Mouse (Mus musculus) MEL (cell line): ENCODE data around the gene S100a10. TPM values are rescaled to one million over a fixed set of nuclear protein-coding genes. Genes with fewer than 3 reads are reported as not detected.
"Not testable (repeated sequence)": the region's sequence is repeated elsewhere in the genome, so short reads cannot be mapped to it uniquely, and the experiment has no call there.

Experiments
- DNase-seq: peaks from one replicate; pipeline ENCODE4 v3.0.0; 2011; ENCODE audit warnings: low read depth, low spot score
- H3K27ac ChIP-seq: 2 replicates; pipeline ENCODE4 v1.5.1; 2012; ENCODE audit warnings: low read depth, mild to moderate bottlenecking, control low read depth, low read length, moderate library complexity; ENCODE audit not compliant: control insufficient read depth
- H3K27me3 ChIP-seq, 2 experiments: fragments of 150-350 bp in 1 of 2; sonication (generic) in 1 of 2; 2 replicates each; pipeline ENCODE4 v1.6.1; 2012; ENCODE audit warnings: low read length in 2 of 2, mild to moderate bottlenecking in 2 of 2, improper control_type of control experiment in 1 of 2, moderate library complexity in 1 of 2; ENCODE audit not compliant: insufficient read depth in 2 of 2, control insufficient read depth in 1 of 2
- H3K36me3 ChIP-seq, 2 experiments: 2 replicates each; pipeline ENCODE4 v1.6.1; 2012 to 2014; ENCODE audit warnings: low read length in 2 of 2, improper control_type of control experiment in 1 of 2, inconsistent platforms in 1 of 2, mild to moderate bottlenecking in 1 of 2; ENCODE audit not compliant: insufficient read depth in 2 of 2, control insufficient read depth in 1 of 2
- H3K4me1 ChIP-seq, 2 experiments: fragments of 150-350 bp in 1 of 2; sonication (generic) in 1 of 2; 2 replicates each; pipeline ENCODE4 v1.6.1; 2012; ENCODE audit warnings: low read length in 2 of 2, improper control_type of control experiment in 1 of 2, mild to moderate bottlenecking in 1 of 2; ENCODE audit not compliant: insufficient read depth in 2 of 2, control insufficient read depth in 1 of 2
- H3K4me3 ChIP-seq, 2 experiments: fragments of 150-350 bp in 1 of 2; sonication (generic) in 1 of 2; 2 replicates each; pipeline ENCODE4 v1.5.1; 2012; ENCODE audit warnings: low read depth in 2 of 2, low read length in 2 of 2, mild to moderate bottlenecking in 2 of 2, moderate library complexity in 2 of 2, control low read depth in 1 of 2, improper control_type of control experiment in 1 of 2; ENCODE audit not compliant: control insufficient read depth in 1 of 2, insufficient read depth in 1 of 2
- H3K79me2 ChIP-seq: 2 replicates; pipeline ENCODE4 v1.6.1; 2012; ENCODE audit warnings: mild to moderate bottlenecking, low read length, moderate library complexity; ENCODE audit not compliant: control insufficient read depth, poor library complexity, insufficient read depth
- H3K9ac ChIP-seq: 2 replicates; pipeline ENCODE4 v1.6.1; 2012; ENCODE audit warnings: low read depth, mild to moderate bottlenecking, control low read depth, low read length, moderate library complexity; ENCODE audit not compliant: control insufficient read depth, poor library complexity, severe bottlenecking
- H3K9me3 ChIP-seq: fragments of 150-350 bp; sonication (generic); replicated peaks from 2 replicates; pipeline ENCODE4 v1.6.1; 2012; ENCODE audit warnings: mild to moderate bottlenecking, low read length, improper control_type of control experiment, moderate library complexity; ENCODE audit not compliant: insufficient read depth
- BHLHE40 ChIP-seq: IDR thresholded peaks from 2 replicates; pipeline ENCODE4 v1.6.1; 2012; ENCODE audit warnings: low read depth, mild to moderate bottlenecking, inconsistent platforms, low read length, improper control_type of control experiment, borderline replicate concordance
- CHD1 ChIP-seq: IDR thresholded peaks from 2 replicates; pipeline ENCODE4 v1.6.1; 2012; ENCODE audit warnings: low read depth, mild to moderate bottlenecking, inconsistent platforms, low read length, improper control_type of control experiment
- CHD2 ChIP-seq: IDR thresholded peaks from 2 replicates; pipeline ENCODE4 v1.6.1; 2011; ENCODE audit warnings: low read length, improper control_type of control experiment
- E2F4 ChIP-seq: IDR thresholded peaks from 2 replicates; pipeline ENCODE4 v1.6.1; 2011; ENCODE audit warnings: low read depth, low read length, improper control_type of control experiment, borderline replicate concordance
- EP300 ChIP-seq, 2 experiments: IDR thresholded peaks; 2 replicates each; pipeline ENCODE4 v1.6.1; 2011; ENCODE audit warnings: improper control_type of control experiment in 2 of 2, low read length in 2 of 2, low read depth in 1 of 2, mild to moderate bottlenecking in 1 of 2
- ETS1 ChIP-seq: IDR thresholded peaks from 2 replicates; pipeline ENCODE4 v1.6.1; 2012; ENCODE audit warnings: low read depth, mild to moderate bottlenecking, inconsistent platforms, low read length, improper control_type of control experiment, moderate library complexity
- GABPA ChIP-seq: IDR thresholded peaks from 2 replicates; pipeline ENCODE4 v1.6.1; 2012; ENCODE audit warnings: low read depth, mild to moderate bottlenecking, inconsistent platforms, low read length, improper control_type of control experiment, moderate library complexity
- HCFC1 ChIP-seq: IDR thresholded peaks from 2 replicates; pipeline ENCODE4 v1.6.1; 2012; ENCODE audit warnings: low read depth, mild to moderate bottlenecking, inconsistent platforms, low read length, improper control_type of control experiment, moderate library complexity
- KAT2A ChIP-seq: conservative IDR thresholded peaks from 2 replicates; pipeline ENCODE4 v1.6.1; 2012; ENCODE audit warnings: low read depth, low read length, improper control_type of control experiment, inconsistent platforms
- MAFK ChIP-seq: IDR thresholded peaks from 2 replicates; pipeline ENCODE4 v1.6.1; 2011; ENCODE audit warnings: low read depth, mild to moderate bottlenecking, low read length, improper control_type of control experiment, borderline replicate concordance
- MAX ChIP-seq: IDR thresholded peaks from 2 replicates; pipeline ENCODE4 v1.6.1; 2011; ENCODE audit warnings: low read length, improper control_type of control experiment
- MEF2A ChIP-seq: IDR thresholded peaks from 2 replicates; pipeline ENCODE4 v1.6.1; 2014; ENCODE audit warnings: low read depth, mild to moderate bottlenecking, inconsistent platforms, low read length, improper control_type of control experiment; ENCODE audit not compliant: poor library complexity, insufficient replicate concordance, severe bottlenecking; ENCODE audit errors: extremely low read depth
- MXI1 ChIP-seq: IDR thresholded peaks from 2 replicates; pipeline ENCODE4 v1.6.1; 2011; ENCODE audit warnings: mild to moderate bottlenecking, low read depth, low read length, improper control_type of control experiment
- NELFE ChIP-seq: IDR thresholded peaks from 2 replicates; pipeline ENCODE4 v1.6.1; 2011; ENCODE audit warnings: low read depth, low read length, improper control_type of control experiment
- NRF1 ChIP-seq: IDR thresholded peaks from 2 replicates; pipeline ENCODE4 v1.6.1; 2014; ENCODE audit warnings: low read depth, mild to moderate bottlenecking, inconsistent platforms, low read length, improper control_type of control experiment, moderate library complexity; ENCODE audit not compliant: poor library complexity, insufficient read depth, severe bottlenecking
- POLR2A ChIP-seq, 2 experiments: IDR thresholded peaks; 2 replicates each; pipeline ENCODE4 v1.6.1; 2011 to 2012; ENCODE audit warnings: low read length in 2 of 2, mild to moderate bottlenecking in 2 of 2, control low read depth in 1 of 2, improper control_type of control experiment in 1 of 2, low read depth in 1 of 2, moderate library complexity in 1 of 2; ENCODE audit not compliant: control insufficient read depth in 1 of 2, insufficient read depth in 1 of 2, poor library complexity in 1 of 2
- POLR2AphosphoS5 ChIP-seq: IDR thresholded peaks from 2 replicates; pipeline ENCODE4 v1.6.1; 2012; ENCODE audit warnings: low read depth, borderline replicate concordance, mild to moderate bottlenecking, inconsistent platforms, low read length, moderate library complexity, mixed read lengths
- RCOR1 ChIP-seq: IDR thresholded peaks from 2 replicates; pipeline ENCODE4 v1.6.1; 2012; ENCODE audit warnings: low read depth, mild to moderate bottlenecking, inconsistent platforms, low read length, improper control_type of control experiment
- SMC3 ChIP-seq: IDR thresholded peaks from 2 replicates; pipeline ENCODE4 v1.6.1; 2011; ENCODE audit warnings: low read depth, low read length, improper control_type of control experiment
- TBP ChIP-seq: IDR thresholded peaks from 2 replicates; pipeline ENCODE4 v1.8.0; 2011; ENCODE audit warnings: low read depth, low read length, improper control_type of control experiment
- TCF12 ChIP-seq: IDR thresholded peaks from 2 replicates; pipeline ENCODE4 v1.6.1; 2014; ENCODE audit warnings: low read depth, mild to moderate bottlenecking, inconsistent platforms, low read length, improper control_type of control experiment, moderate library complexity
- UBTF ChIP-seq: IDR thresholded peaks from 2 replicates; pipeline ENCODE4 v1.6.1; 2012; ENCODE audit warnings: low read depth, mild to moderate bottlenecking, inconsistent platforms, low read length, improper control_type of control experiment, moderate library complexity, borderline replicate concordance; ENCODE audit not compliant: insufficient read depth
- USF2 ChIP-seq, 2 experiments: IDR thresholded peaks; 2 replicates each; pipeline ENCODE4 v1.6.1; 2011 to 2012; ENCODE audit warnings: improper control_type of control experiment in 2 of 2, low read length in 2 of 2, borderline replicate concordance in 1 of 2, inconsistent platforms in 1 of 2, low read depth in 1 of 2, mild to moderate bottlenecking in 1 of 2; ENCODE audit not compliant: insufficient read depth in 1 of 2
- ZC3H11A ChIP-seq: IDR thresholded peaks from 2 replicates; pipeline ENCODE4 v1.6.1; 2012; ENCODE audit warnings: low read depth, mild to moderate bottlenecking, inconsistent platforms, low read length, improper control_type of control experiment
- ZMIZ1 ChIP-seq: IDR thresholded peaks from 2 replicates; pipeline ENCODE4 v1.6.1; 2012; ENCODE audit warnings: low read depth, mild to moderate bottlenecking, inconsistent platforms, low read length, improper control_type of control experiment, moderate library complexity
- ZNF384 ChIP-seq: IDR thresholded peaks from 2 replicates; pipeline ENCODE4 v1.6.1; 2012; ENCODE audit warnings: low read depth, mild to moderate bottlenecking, inconsistent platforms, low read length, improper control_type of control experiment
- polyA plus RNA-seq, 2 experiments: library from polyadenylated mRNA; stranded (reverse) in 1 of 2; unstranded in 1 of 2; fragments of >175 nt in 1 of 2; fragments of >200 nt in 1 of 2; gene quantifications; 2 replicates each; pipeline versions ENCODE4 v1.2.1 to v1.2.4; 2012; ENCODE audit warnings: low replicate concordance in 2 of 2, low read depth in 1 of 2; ENCODE audit not compliant: insufficient read length in 2 of 2, insufficient read depth in 1 of 2, missing spikeins in 1 of 2
- total RNA-seq: library from RNA; depleted of rRNA; stranded (reverse); fragments of 300-350 nt; gene quantifications from 2 replicates; pipeline ENCODE4 v1.2.3, GENCODE M21; 2012

S100a10 gene
- total and polyA plus RNA-seq, 3 experiments = 81.1 to 92.5 TPM; not detected in 1

GRCm38 (mm10) chr3:93538486-93538885, 16.4 kb upstream of the S100a10 start:
- no peak for DNase-seq
- no peaks in the 10 kb centered on the region for H3K9me3 ChIP-seq

DNA sequence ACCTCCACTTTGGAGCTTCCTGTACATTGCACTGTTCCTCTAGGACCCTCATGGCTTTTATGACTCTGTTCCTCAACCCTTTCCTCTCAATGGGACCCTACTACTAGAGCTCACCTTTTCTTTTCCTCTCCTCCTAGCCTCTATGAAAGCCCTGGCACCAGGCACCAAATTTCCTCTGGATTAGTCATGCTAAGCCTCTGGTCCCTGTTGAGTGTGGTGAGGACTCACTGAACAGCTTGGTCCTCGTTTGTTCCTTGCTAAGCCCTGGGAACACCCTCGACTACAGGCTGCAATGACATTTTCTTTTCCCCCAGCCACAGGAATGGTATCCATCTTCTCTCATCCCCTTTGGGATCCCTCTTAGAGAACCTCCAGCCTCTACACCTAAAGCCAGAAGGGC, 13.4 kb upstream of the S100a10 start:
- Histone ChIP-seq H3K4me1 (no peaks in the 10 kb centered on the region), H3K9me3 (no peaks in the 10 kb centered on the region), H3K27me3 (peaks cover 0 to 13% of the 10 kb centered on the region in 2 experiments; a peak in 3 of 4 replicates), H3K4me3 (no peak overlapping the region), H3K27ac (no peak overlapping the region), H3K79me2 (no peaks in the 10 kb centered on the region), H3K36me3 (no peaks in the 10 kb centered on the region), H3K9ac (no peak overlapping the region)
- DNase-seq = no peak
- TF ChIP-seq ZMIZ1 = no peak
- no peak for TF ChIP-seq GABPA
- TF ChIP-seq MAFK = no peak
- no peak for TF ChIP-seq NRF1
- TF ChIP-seq ZC3H11A = no peak
- no peak for TF ChIP-seq EP300 (IDR thresholded peaks at IDR 0.05; ENCODE audit: low read depth in 1 of 2, low read length in 2 of 2)
- TF ChIP-seq CHD1 = no peak
- TF ChIP-seq MEF2A = no peak
- TF ChIP-seq RCOR1 = no peak
- no peak for TF ChIP-seq TBP
- no peak for TF ChIP-seq MAX
- no peak for TF ChIP-seq SMC3
- no peak for TF ChIP-seq TCF12
- TF ChIP-seq ZNF384 = no peak
- TF ChIP-seq UBTF = no peak
- no peak for TF ChIP-seq MXI1
- TF ChIP-seq POLR2A (IDR thresholded peaks at IDR 0.05; ENCODE audit: control insufficient read depth in 1 of 2, insufficient read depth in 1 of 2, low read depth in 1 of 2, low read length in 2 of 2, poor library complexity in 1 of 2) = no peak
- TF ChIP-seq USF2 (IDR thresholded peaks at IDR 0.05; ENCODE audit: borderline replicate concordance in 1 of 2, insufficient read depth in 1 of 2, low read depth in 1 of 2, low read length in 2 of 2) = no peak
- no peak for TF ChIP-seq BHLHE40
- no peak for TF ChIP-seq HCFC1

More at GRCm38 (mm10) chr3:93538486-93538885, 16.4 kb upstream of the S100a10 start:
- TF ChIP-seq TCF12 = no peak
- no peak for TF ChIP-seq TBP
- TF ChIP-seq ETS1 = no peak
- no peak for TF ChIP-seq POLR2AphosphoS5
- no peak for TF ChIP-seq CHD2
- no peak for TF ChIP-seq EP300 (IDR thresholded peaks at IDR 0.05; ENCODE audit: low read depth in 1 of 2, low read length in 2 of 2)
- TF ChIP-seq NELFE = no peak
- TF ChIP-seq POLR2A (IDR thresholded peaks at IDR 0.05; ENCODE audit: control insufficient read depth in 1 of 2, insufficient read depth in 1 of 2, low read depth in 1 of 2, low read length in 2 of 2, poor library complexity in 1 of 2) = no peak
- TF ChIP-seq E2F4 = no peak
- TF ChIP-seq KAT2A = no peak
- no peaks in the 10 kb centered on the region for H3K36me3 ChIP-seq
- H3K27ac ChIP-seq = no peak overlapping the region
- H3K4me3 ChIP-seq = no peak overlapping the region
- H3K9ac ChIP-seq = no peak overlapping the region
- no peaks in the 10 kb centered on the region for H3K4me1 ChIP-seq
- peaks cover 3 to 11% of the 10 kb centered on the region in 2 experiments for H3K27me3 ChIP-seq
- no peaks in the 10 kb centered on the region for H3K79me2 ChIP-seq

DNA sequence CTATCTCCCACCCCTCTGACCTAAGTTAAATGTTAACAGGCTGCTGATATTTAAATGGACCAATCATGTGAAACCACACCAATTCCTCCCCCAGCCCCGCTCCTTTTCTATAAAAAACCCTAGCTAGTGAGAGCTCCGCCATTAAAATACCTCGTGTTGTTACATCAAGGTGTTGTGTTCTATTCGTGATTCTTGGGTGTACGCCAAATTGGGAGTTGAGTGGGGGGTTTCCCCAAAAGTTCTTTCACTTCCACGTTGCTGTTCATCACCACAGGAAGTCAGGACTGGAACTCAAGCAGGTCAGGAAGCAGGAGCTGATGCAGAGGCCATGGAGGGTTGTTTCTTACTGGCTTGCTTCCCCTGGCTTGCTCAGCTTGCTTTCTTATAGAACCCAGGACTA, 10.7 kb upstream of the S100a10 start:
- H3K9me3 ChIP-seq, H3K4me3 ChIP-seq, DNase-seq, H3K36me3 ChIP-seq, H3K4me1 ChIP-seq, H3K27ac ChIP-seq, H3K9ac ChIP-seq, H3K27me3 ChIP-seq, H3K79me2 ChIP-seq: not testable (repeated sequence)
